Mouse (Mus musculus) v-Abl transformed pro-B cells (cell line): Measurements from ENCODE around the gene Cacna1f.

Source experiments
- in situ Hi-C, 2 experiments: fragments of 400-800 bp; cut with MboI; formaldehyde crosslinking; loops; one replicate each; pipeline ENCODE4 v1.15.1; 2025; ENCODE audit not compliant: unreplicated experiment in 2 of 2

Gene Cacna1f

DNA sequence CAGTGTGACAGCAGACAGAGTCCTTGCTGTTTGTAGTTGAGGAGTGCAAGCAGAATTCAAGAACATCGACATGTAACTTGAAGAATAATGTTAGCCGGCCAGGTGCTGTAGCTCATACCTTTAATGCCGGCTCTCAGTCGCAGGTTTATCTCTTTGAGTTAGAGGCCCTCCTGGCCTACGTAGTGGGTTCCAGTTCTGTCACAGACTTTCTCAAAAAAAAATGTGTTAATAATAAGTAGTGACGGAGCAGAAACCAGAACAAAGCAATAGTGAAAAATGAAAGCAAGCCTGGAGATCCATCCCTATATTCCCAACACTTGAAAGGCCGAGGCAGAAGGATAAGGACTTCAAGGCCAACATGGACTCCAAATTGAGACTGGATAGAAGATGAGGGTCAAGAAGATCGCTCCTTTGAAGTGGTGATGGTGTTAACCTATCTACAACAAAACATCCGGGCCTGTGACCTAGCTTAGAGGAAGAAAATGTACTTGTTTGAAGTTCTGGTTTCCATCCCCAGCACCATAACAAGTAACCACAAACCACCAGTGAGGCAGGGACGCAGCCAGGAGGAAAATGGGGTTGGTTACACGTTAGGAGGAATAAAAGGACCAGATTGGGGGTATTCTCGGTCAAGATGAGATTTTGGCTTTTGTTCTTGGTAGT is 11.1 kb downstream of the Cacna1f start:
- in situ Hi-C loops: no loop called here

DNA sequence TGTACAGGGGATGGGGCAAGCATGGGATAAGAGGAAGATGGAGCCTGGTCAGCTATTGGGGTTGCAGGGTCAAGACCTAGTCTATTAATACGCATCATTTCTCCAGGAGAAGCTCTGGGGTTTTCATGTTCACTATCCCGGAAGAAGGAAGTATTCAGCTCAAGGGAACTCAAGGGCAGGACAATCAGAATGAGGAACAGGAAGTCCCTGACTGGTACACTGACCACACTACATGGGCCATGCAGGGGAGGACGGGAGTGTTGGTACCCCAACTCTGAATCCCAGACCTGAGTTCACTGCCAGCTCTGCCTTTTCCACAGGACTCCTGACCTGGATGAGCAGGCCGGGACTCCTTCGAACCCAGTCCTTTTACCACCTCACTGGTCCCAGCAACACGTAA is 25.7 kb downstream of the Cacna1f start:
- in situ Hi-C loops: no loop called here

DNA sequence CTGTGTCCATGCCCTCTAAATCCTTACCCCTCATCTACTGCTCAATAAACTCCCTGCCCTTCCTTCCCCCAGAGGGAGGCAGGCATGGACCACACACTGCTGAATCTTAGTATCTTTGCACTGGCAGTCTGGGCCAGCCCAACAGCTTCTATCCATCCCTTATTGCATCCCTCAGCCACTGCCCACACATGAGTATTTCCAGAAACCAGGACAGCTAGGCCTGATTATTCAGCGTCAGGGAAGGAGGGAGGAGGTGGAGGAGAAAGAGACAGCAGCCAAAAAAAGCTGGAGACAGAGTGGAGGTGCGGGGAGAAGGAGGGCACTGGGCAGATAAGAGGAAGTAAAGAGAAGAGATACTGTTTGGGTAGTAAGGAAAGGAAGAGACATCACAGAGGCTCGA is 28.2 kb downstream of the Cacna1f start:
- in situ Hi-C loops: no loop called here

GRCm38 (mm10) chrX:7638401-7639091 is 31.7 kb downstream of the Cacna1f start, which contains the start of gene Syp:
Gene Syp (plus strand): TSS chrX:7638471.
- in situ Hi-C loops: no loop called here

DNA sequence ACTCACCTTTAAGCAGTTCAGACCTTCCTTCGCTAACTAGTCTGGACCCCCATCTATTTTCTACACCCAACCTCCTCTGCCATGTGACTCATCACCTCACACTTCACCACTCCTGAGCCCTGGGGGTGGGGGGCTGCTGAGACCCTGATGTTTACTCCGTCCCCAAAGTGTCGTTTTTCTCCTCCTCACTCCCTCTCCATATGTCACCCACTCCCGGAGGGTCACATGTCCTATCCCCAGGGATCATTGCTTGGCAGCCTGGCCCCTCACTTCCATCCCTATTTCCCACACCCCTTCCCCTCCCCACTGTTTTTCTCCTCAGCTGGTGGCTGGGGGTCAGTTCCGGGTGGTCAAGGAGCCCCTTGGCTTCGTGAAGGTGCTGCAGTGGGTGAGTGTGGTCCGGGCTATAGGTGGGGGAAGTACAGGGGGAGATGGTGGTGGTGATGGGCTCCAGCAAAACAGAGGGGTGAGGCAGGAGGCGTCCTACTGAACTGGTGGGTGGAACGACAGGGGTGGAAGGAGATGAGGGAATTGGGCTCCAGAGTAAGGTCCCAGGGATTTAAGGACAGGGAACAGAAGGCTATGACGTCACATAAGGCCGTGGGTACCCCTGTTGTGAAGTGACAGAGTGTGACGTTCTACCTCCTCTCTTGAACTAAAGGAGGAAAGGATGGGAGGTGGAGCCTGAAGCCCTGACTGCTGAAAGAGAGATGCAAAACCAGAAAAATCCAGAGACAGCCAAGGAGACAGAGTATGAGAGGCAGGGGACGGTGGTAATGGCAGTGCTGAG is 32.8 kb downstream of the Cacna1f start:
- in situ Hi-C loops: loop anchor here in 1 of 2 experiments (10.0 kb wide), 3 partner anchors 55 to 215 kb away; partner anchors contain the start of gene Gpkow

GRCm38 (mm10) chrX:7640785-7641184 is 33.9 kb downstream of the Cacna1f start:
- in situ Hi-C loops: loop anchor here in 1 of 2 experiments (10.0 kb wide), 3 partner anchors 54 to 216 kb away; partner anchors contain the start of gene Gpkow

GRCm38 (mm10) chrX:7645349-7645748 is 38.5 kb downstream of the Cacna1f start:
- in situ Hi-C loops: loop anchor here (5.0 to 10.0 kb wide), 6 partner anchors 37 to 723 kb away; partner anchors contain the start of genes Gpkow (in 1 of the 2) and Magix (in 1 of the 2)

- in situ Hi-C loops: loop anchor here (5.0 to 10.0 kb wide), 6 partner anchors 34 to 726 kb away; partner anchors contain the start of genes Gpkow (in 1 of the 2) and Magix (in 1 of the 2)
Observed at GRCm38 (mm10) chrX:7648671-7649304, 41.9 kb downstream of the Cacna1f start.

DNA sequence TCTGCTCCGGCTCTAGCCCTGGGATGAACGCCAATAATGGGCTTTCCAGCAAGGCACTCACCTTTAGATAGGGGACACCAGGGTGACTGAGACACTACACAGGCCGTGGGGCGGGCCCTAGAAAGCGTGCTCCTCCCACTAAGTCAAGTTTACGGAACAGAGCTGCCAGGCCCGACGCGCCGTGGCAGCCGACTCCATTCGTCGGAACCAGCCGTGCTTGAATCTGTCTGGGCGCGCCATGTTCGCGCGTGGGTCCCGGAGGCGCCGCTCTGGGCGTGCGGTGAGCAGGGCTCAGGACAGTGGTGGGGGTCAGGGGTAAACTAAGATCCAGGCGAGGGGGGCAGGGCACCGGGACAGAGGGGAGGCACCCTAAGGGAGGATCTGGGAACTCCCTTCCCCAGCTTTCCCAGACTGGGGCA is 50.3 kb downstream of the Cacna1f start, which contains the start of gene Prickle3:
TSS of gene Prickle3 (plus strand) at position 40 of the 419 bp plus-strand sequence.
- in situ Hi-C loops: no loop called here

- in situ Hi-C loops: no loop called here
Observed at GRCm38 (mm10) chrX:7658031-7658784, 51.3 kb downstream of the Cacna1f start.

- in situ Hi-C loops: no loop called here
Observed at GRCm38 (mm10) chrX:7658785-7659589, 52.1 kb downstream of the Cacna1f start.

DNA sequence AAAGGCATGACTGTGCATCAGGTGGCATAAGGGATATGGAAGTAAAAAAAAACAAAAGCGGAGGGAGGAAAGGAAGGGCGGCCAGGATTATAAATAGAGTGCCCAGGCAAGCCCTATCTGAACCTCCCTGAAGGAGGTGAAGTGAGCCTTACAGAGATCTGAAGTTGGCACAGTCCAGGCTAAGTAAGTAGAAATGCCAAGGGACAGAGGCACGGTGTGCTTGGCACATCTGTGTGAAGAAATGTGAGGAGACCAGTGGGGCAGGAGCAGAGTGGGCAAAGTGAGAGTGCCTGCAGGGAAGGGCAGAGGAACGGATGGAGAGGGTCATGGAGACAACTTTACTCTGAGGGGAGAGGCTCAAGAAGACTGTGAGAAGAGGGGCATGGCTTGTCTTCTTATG is 54.2 kb downstream of the Cacna1f start:
- in situ Hi-C loops: no loop called here

DNA sequence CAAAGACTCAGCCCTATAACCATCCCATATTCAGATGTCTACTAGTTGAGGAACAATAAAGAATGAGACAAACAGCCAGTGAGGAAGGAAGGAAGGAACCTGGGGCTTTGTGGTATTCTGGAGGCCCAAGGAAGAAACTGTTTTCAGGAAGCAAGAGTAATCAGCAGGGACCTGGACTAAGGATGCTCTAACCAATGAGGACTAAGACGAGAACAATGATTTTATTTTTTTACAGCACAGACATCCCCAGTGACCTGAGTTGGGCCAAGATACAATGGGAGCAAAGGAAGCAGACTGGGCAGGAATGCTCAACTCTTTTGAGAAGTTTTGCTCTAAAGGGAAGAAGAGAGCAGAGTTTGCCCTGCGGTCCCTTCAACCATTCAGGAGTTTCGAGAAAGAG is 56.1 kb downstream of the Cacna1f start:
- in situ Hi-C loops: no loop called here

DNA sequence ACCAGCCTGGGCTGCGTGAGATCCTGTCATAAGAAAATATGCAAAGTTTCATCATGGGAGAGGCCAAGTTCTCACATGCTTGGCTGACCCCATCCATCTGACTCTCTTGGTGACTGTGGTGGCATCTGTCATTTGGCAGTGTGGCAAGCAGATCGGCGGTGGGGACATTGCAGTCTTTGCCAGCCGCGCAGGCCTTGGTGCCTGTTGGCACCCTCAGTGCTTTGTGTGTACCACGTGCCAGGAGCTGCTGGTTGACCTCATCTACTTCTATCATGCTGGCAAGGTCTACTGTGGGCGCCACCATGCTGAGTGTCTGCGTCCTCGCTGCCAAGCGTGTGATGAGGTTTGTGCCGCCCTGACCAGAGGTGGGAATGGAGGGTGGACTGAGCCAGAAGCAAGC is 57.9 kb downstream of the Cacna1f start:
- in situ Hi-C loops: no loop called here

- in situ Hi-C loops: no loop called here
Observed at GRCm38 (mm10) chrX:7665739-7666502, 59.0 kb downstream of the Cacna1f start.

- in situ Hi-C loops: no loop called here
Observed at GRCm38 (mm10) chrX:7670390-7670881, 63.6 kb downstream of the Cacna1f start.

- in situ Hi-C loops: no loop called here
Observed at GRCm38 (mm10) chrX:7670921-7671623, 64.2 kb downstream of the Cacna1f start, which contains the start of gene Plp2. Gene Plp2 (minus strand): TSS chrX:7671390.
